Mouse (Mus musculus): ENCODE measurements at regions not wholly inside any gene's neighbourhood (a gene's known extent, or its start where the extent isn't known, plus 50 kb on each side); places are given as distances from the start of the nearest gene placed in this dataset.

- H3K4me3 ChIP-seq (replicated peaks; ENCODE audit: extremely low read depth, low read depth, low read length) = no peak overlapping the region
- DNase-seq = no peak
- WGBS = 63% methylated on average over 3 of the region's 3 CpGs
- H3K4me1 ChIP-seq (ENCODE audit: control insufficient read depth, insufficient read depth, low read length) = no peaks in the 10 kb centered on the region
- TF ChIP-seq POLR2A (IDR thresholded peaks at IDR 0.05; ENCODE audit: borderline replicate concordance, extremely low read depth, low read depth, low read length) (no peak), CTCF (IDR thresholded peaks at IDR 0.05; ENCODE audit: insufficient read depth, low read length) (no peak)
These were observed 59.9 kb upstream of the Tfec start for GRCm38 (mm10) chr6:16958102-16958501.

- WGBS = 74% methylated on average over 6 of the region's 6 CpGs
- TF ChIP-seq POLR2A (IDR thresholded peaks at IDR 0.05; ENCODE audit: borderline replicate concordance, extremely low read depth, low read depth, low read length) (no peak), CTCF (IDR thresholded peaks at IDR 0.05; ENCODE audit: insufficient read depth, low read length) (no peak)
- H3K4me1 ChIP-seq (ENCODE audit: control insufficient read depth, insufficient read depth, low read length) = no peaks in the 10 kb centered on the region
- no peak for DNase-seq
- H3K4me3 ChIP-seq (replicated peaks; ENCODE audit: extremely low read depth, low read depth, low read length) = no peak overlapping the region
These were observed 58.7 kb upstream of the Tfec start for GRCm38 (mm10) chr6:16956771-16957435.
